Mouse (Mus musculus): ENCODE results near the gene Scarf1. TPM values are rescaled to one million over a fixed set of nuclear protein-coding genes. Genes with fewer than 3 reads are reported as not detected.

Gene Scarf1
- polyA plus RNA-seq, 1 experiment: 33.5 TPM

- H3K4me1 ChIP-seq (ENCODE audit: control insufficient read depth, insufficient read depth, low read length): peaks cover 15% of the 10 kb centered on the region
Measured at GRCm38 (mm10) chr11:75509741-75510626, 3.4 kb upstream of the Scarf1 start, which contains the start of gene Rilp. Rilp (plus strand) TSS chr11:75510094.

GRCm38 (mm10) chr11:75510627-75510993 lies 2.7 kb upstream of the Scarf1 start:
- H3K4me3 ChIP-seq (ENCODE audit: insufficient read depth, low read length): peak overlapping the region; percentile 69
- peak overlapping the region; percentile 69 for H3K27ac ChIP-seq (ENCODE audit: insufficient read depth, low read depth, low read length)
- TF ChIP-seq CTCF (IDR thresholded peaks at IDR 0.05; ENCODE audit: low read depth, low read length) (peak; percentile 77), POLR2A (IDR thresholded peaks at IDR 0.05; ENCODE audit: borderline replicate concordance, low read depth, low read length) (no peak)
- H3K4me1 ChIP-seq (ENCODE audit: control insufficient read depth, insufficient read depth, low read length): peaks cover 15% of the 10 kb centered on the region

More at GRCm38 (mm10) chr11:75509741-75510626, 3.4 kb upstream of the Scarf1 start, which contains the start of gene Rilp:
- H3K27ac ChIP-seq (ENCODE audit: insufficient read depth, low read depth, low read length): peak within 1 kb of the TSS; percentile 69
- TF ChIP-seq POLR2A (IDR thresholded peaks at IDR 0.05; ENCODE audit: borderline replicate concordance, low read depth, low read length) (no peak), CTCF (IDR thresholded peaks at IDR 0.05; ENCODE audit: low read depth, low read length) (no peak)
- peak within 1 kb of the TSS; percentile 69 for H3K4me3 ChIP-seq (ENCODE audit: insufficient read depth, low read length)

GRCm38 (mm10) chr11:75511213-75511612 lies 2.1 kb upstream of the Scarf1 start:
- H3K4me1 ChIP-seq (ENCODE audit: control insufficient read depth, insufficient read depth, low read length): peaks cover 15% of the 10 kb centered on the region
- no peak overlapping the region for H3K4me3 ChIP-seq (ENCODE audit: insufficient read depth, low read length)
- H3K27ac ChIP-seq (ENCODE audit: insufficient read depth, low read depth, low read length): no peak overlapping the region
- TF ChIP-seq POLR2A (IDR thresholded peaks at IDR 0.05; ENCODE audit: borderline replicate concordance, low read depth, low read length): no peak
- TF ChIP-seq CTCF (IDR thresholded peaks at IDR 0.05; ENCODE audit: low read depth, low read length): no peak

GRCm38 (mm10) chr11:75512301-75513018 lies 880 bp upstream of the Scarf1 start:
- Histone ChIP-seq H3K27ac (ENCODE audit: insufficient read depth, low read depth, low read length) (no peak overlapping the region), H3K4me1 (ENCODE audit: control insufficient read depth, insufficient read depth, low read length) (peaks cover 15% of the 10 kb centered on the region), H3K4me3 (ENCODE audit: insufficient read depth, low read length) (no peak overlapping the region)
- TF ChIP-seq CTCF (IDR thresholded peaks at IDR 0.05; ENCODE audit: low read depth, low read length): no peak
- TF ChIP-seq POLR2A (IDR thresholded peaks at IDR 0.05; ENCODE audit: borderline replicate concordance, low read depth, low read length): no peak

- TF ChIP-seq CTCF (IDR thresholded peaks at IDR 0.05; ENCODE audit: low read depth, low read length) (no peak), POLR2A (IDR thresholded peaks at IDR 0.05; ENCODE audit: borderline replicate concordance, low read depth, low read length) (no peak)
- Histone ChIP-seq H3K4me1 (ENCODE audit: control insufficient read depth, insufficient read depth, low read length) (no peaks in the 10 kb centered on the region), H3K4me3 (ENCODE audit: insufficient read depth, low read length) (no peak overlapping the region), H3K27ac (ENCODE audit: insufficient read depth, low read depth, low read length) (no peak overlapping the region)
Measured at GRCm38 (mm10) chr11:75515186-75515585, 1.8 kb downstream of the Scarf1 start.

GRCm38 (mm10) chr11:75519834-75520633 lies 6.7 kb downstream of the Scarf1 start:
- Histone ChIP-seq H3K4me1 (ENCODE audit: control insufficient read depth, insufficient read depth, low read length) (no peaks in the 10 kb centered on the region), H3K27ac (ENCODE audit: insufficient read depth, low read depth, low read length) (no peak overlapping the region), H3K4me3 (ENCODE audit: insufficient read depth, low read length) (no peak overlapping the region)
- TF ChIP-seq POLR2A (IDR thresholded peaks at IDR 0.05; ENCODE audit: borderline replicate concordance, low read depth, low read length) (no peak), CTCF (IDR thresholded peaks at IDR 0.05; ENCODE audit: low read depth, low read length) (no peak)

- H3K4me3 ChIP-seq (ENCODE audit: insufficient read depth, low read length): no peak overlapping the region
- no peaks in the 10 kb centered on the region for H3K4me1 ChIP-seq (ENCODE audit: control insufficient read depth, insufficient read depth, low read length)
- H3K27ac ChIP-seq (ENCODE audit: insufficient read depth, low read depth, low read length): no peak overlapping the region
- TF ChIP-seq CTCF (IDR thresholded peaks at IDR 0.05; ENCODE audit: low read depth, low read length): no peak
Measured at GRCm38 (mm10) chr11:75521609-75522008, 8.3 kb downstream of the Scarf1 start.

- no peak for TF ChIP-seq CTCF (IDR thresholded peaks at IDR 0.05; ENCODE audit: low read depth, low read length)
- TF ChIP-seq POLR2A (IDR thresholded peaks at IDR 0.05; ENCODE audit: borderline replicate concordance, low read depth, low read length): no peak
- Histone ChIP-seq H3K4me1 (ENCODE audit: control insufficient read depth, insufficient read depth, low read length) (no peaks in the 10 kb centered on the region), H3K4me3 (ENCODE audit: insufficient read depth, low read length) (no peak overlapping the region), H3K27ac (ENCODE audit: insufficient read depth, low read depth, low read length) (no peak overlapping the region)
Measured at GRCm38 (mm10) chr11:75522793-75523192, 9.5 kb downstream of the Scarf1 start.

GRCm38 (mm10) chr11:75525531-75526125 lies 12.3 kb downstream of the Scarf1 start:
- Histone ChIP-seq H3K4me3 (ENCODE audit: insufficient read depth, low read length) (no peak overlapping the region), H3K27ac (ENCODE audit: insufficient read depth, low read depth, low read length) (no peak overlapping the region), H3K4me1 (ENCODE audit: control insufficient read depth, insufficient read depth, low read length) (peaks cover 3% of the 10 kb centered on the region; the same call in 1 of the 2 replicates)
- TF ChIP-seq POLR2A (IDR thresholded peaks at IDR 0.05; ENCODE audit: borderline replicate concordance, low read depth, low read length) (no peak), CTCF (IDR thresholded peaks at IDR 0.05; ENCODE audit: low read depth, low read length) (no peak)

Data from bone marrow macrophage, adult 2 months (primary cell).